Mouse (Mus musculus) midbrain, embryonic 16.5 days (tissue): ENCODE data around the gene Tbc1d4. TPM values are rescaled to one million over a fixed set of nuclear protein-coding genes. Genes with fewer than 3 reads are reported as not detected.
A peak's percentile ranks its signal among the peaks of the same experiment; 100 is the strongest.

Experiments
- ATAC-seq: fragments of 200-750 bp; cut with Nextera tagmentation; 2 replicates; pipeline ENCODE4 v1.8.0; 2017; ENCODE audit warnings: moderate TSS enrichment
- H3K27ac ChIP-seq: fragments of 300-500 bp; sonication (generic); 2 replicates; pipeline ENCODE4 v1.5.1; 2014; ENCODE audit warnings: mild to moderate bottlenecking, low read length, mixed read lengths
- H3K27me3 ChIP-seq: fragments of 300-500 bp; sonication (generic); 2 replicates; pipeline ENCODE4 v1.6.1; 2014; ENCODE audit warnings: low read depth, low read length, mixed read lengths; ENCODE audit not compliant: control insufficient read depth, insufficient read depth
- H3K36me3 ChIP-seq: fragments of 300-500 bp; sonication (generic); 2 replicates; pipeline ENCODE4 v1.6.1; 2014; ENCODE audit warnings: mild to moderate bottlenecking, low read length, moderate library complexity, mixed read lengths; ENCODE audit not compliant: control insufficient read depth, insufficient read depth
- H3K4me1 ChIP-seq: fragments of 300-500 bp; sonication (generic); 2 replicates; pipeline ENCODE4 v1.6.1; 2014; ENCODE audit warnings: mild to moderate bottlenecking, low read length, mixed read lengths; ENCODE audit not compliant: control insufficient read depth, insufficient read depth
- H3K4me2 ChIP-seq: fragments of 300-500 bp; sonication (generic); 2 replicates; pipeline ENCODE4 v1.6.1; 2014; ENCODE audit warnings: mild to moderate bottlenecking, low read length, mixed read lengths
- H3K4me3 ChIP-seq: fragments of 300-500 bp; sonication (generic); 2 replicates; pipeline ENCODE4 v1.5.1; 2014; ENCODE audit warnings: low read depth, mild to moderate bottlenecking, low read length, moderate library complexity, mixed read lengths
- H3K9ac ChIP-seq: fragments of 300-500 bp; sonication (generic); 2 replicates; pipeline ENCODE4 v1.6.1; 2014; ENCODE audit warnings: low read depth, low read length, mixed read lengths
- H3K9me3 ChIP-seq: fragments of 300-500 bp; sonication (generic); replicated peaks from 2 replicates; pipeline ENCODE4 v1.6.1; 2014; ENCODE audit warnings: mild to moderate bottlenecking, low read length, mixed read lengths; ENCODE audit not compliant: control insufficient read depth, poor library complexity, severe bottlenecking
- WGBS: fragments of 180-500 bp; shearing (Covaris S2); extraction: QIAGEN DNeasy Blood & Tissue Kit; methylation state at CpG from one replicate; pipeline ENCODE4 v1.1.7; 2014; 5-methylcytosine and 5-hydroxymethylcytosine counted together
- polyA plus RNA-seq: library from polyadenylated mRNA; unstranded; fragments of >200 nt; fragmentation: Nextera tagmentation; extraction: Ambion mirVana; gene quantifications from 2 replicates; pipeline ENCODE4 v1.2.1, GENCODE M21; 2015

Gene Tbc1d4
- 8.1 and 9.4 TPM in 2 replicates for polyA plus RNA-seq

DNA sequence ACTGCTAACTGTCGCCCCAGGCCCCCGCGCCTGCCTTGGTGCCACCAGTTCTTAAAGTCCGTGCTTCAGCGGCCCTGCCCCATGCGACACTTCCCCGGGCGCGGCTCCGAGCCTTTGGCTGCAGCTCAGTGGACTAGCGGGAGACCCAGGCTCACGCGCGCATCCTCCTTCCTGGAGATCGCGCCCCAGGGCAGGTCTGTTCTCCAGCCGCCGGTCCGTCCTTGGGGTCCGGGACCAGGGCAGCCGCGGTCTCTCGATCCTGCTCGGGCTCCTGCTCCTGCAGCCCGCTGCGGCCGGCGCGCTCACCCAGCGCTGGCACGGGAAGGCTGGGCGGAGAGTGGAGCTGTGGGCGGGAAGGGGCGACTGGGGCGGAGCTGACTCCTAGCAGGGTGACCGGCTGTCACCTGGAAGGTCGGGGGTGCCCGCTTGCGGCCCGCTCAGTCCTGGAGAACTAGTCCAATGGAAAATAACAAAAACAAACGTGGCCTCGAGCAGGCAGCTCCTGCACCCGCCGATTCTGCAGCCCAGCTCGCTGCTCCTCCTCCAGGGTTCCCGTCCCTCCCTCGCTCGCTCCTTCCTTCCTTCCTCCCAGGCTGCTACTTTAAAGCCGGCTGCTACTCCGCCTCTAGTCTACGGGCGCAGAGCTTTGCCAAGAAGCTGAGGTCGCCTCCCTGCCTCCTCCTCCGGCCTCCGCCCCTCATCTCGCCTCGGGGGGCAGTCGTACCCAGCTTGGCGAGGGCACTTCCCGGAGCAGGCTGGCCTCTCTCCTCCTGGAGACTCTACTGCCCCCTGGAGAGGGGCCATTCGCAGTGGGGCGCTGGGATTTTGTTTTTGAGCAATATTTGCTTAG is at the start of gene Tbc1d4:
Gene Tbc1d4, minus strand, starts transcription at position 673 of the 850 bp plus-strand sequence.
- H3K27me3 ChIP-seq: no peaks in the 10 kb centered on the region
- peak within 1 kb of the TSS; percentile 88 for H3K4me3 ChIP-seq
- WGBS: under 1% methylated on average over 61 of the region's 62 CpGs
- peak; percentile 91 for ATAC-seq
- H3K4me1 ChIP-seq: peaks cover 7% of the 10 kb centered on the region; the same call in 1 of the 2 replicates
- no peaks in the 10 kb centered on the region for H3K36me3 ChIP-seq
- H3K9me3 ChIP-seq: no peaks in the 10 kb centered on the region
- H3K27ac ChIP-seq: peak within 1 kb of the TSS; percentile 74
- H3K9ac ChIP-seq: peak within 1 kb of the TSS; percentile 83
- peak within 1 kb of the TSS; percentile 97 for H3K4me2 ChIP-seq

DNA sequence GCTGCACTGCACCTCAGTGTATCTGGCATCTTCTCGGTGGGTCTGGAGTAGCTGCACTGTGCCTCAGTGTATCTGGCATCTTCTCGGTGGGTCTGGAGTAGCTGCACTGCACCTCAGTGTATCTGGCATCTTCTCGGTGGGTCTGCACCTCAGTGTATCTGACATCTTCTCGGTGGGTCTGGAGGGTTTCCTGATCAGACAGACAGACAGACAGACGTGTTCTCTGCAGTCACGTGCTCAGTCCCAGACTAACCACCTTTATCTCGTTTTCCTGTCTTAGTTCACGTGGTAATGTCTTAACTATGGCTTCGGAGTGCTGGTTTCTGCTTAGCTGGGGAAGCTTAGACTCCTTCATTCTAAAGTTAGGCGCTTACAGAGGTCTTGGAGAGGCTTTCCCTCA is 47.3 kb upstream of the Tbc1d4 start:
- Histone ChIP-seq H3K9me3 (no peaks in the 10 kb centered on the region), H3K27me3 (no peaks in the 10 kb centered on the region), H3K4me3 (no peak overlapping the region), H3K9ac (no peak overlapping the region), H3K36me3 (0 out of 2 replicates have a peak, but pooled peaks cover 4% of the 10 kb centered on the region), H3K4me1 (peaks cover 13% of the 10 kb centered on the region), H3K4me2 (no peak overlapping the region), H3K27ac (no peak overlapping the region)
- ATAC-seq: no peak
- WGBS: 87% methylated on average over 10 of the region's 10 CpGs

DNA sequence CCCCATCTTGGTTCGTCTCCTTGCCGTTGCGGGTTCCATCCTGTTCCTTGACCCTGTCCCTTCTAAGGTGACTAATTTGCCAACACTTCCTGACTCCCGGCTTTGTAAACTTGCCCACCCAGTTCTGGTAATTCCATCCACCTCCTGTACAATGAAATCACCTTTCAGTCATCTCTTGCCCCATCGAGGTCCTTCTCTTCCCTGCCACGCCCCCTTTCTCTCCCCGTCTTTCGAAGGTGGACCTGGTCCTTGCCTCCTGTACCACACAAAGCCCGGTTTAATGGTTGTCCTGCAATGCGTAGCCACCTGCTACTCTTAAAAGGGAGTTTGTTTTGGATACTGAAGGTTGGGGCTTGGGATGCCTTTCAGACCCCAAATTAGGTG is 45.5 kb upstream of the Tbc1d4 start:
- Histone ChIP-seq H3K4me1 (peaks cover 13% of the 10 kb centered on the region), H3K27me3 (no peaks in the 10 kb centered on the region), H3K27ac (peak overlapping the region; percentile 84), H3K36me3 (0 out of 2 replicates have a peak, but pooled peaks cover 3% of the 10 kb centered on the region), H3K4me3 (peak overlapping the region; percentile 98), H3K4me2 (peak overlapping the region; percentile 77), H3K9me3 (no peaks in the 10 kb centered on the region), H3K9ac (peak overlapping the region; percentile 94)
- WGBS: under 1% methylated on average over 10 of the region's 10 CpGs
- ATAC-seq: peak; percentile 18; the same call in 1 of the 2 replicates

DNA sequence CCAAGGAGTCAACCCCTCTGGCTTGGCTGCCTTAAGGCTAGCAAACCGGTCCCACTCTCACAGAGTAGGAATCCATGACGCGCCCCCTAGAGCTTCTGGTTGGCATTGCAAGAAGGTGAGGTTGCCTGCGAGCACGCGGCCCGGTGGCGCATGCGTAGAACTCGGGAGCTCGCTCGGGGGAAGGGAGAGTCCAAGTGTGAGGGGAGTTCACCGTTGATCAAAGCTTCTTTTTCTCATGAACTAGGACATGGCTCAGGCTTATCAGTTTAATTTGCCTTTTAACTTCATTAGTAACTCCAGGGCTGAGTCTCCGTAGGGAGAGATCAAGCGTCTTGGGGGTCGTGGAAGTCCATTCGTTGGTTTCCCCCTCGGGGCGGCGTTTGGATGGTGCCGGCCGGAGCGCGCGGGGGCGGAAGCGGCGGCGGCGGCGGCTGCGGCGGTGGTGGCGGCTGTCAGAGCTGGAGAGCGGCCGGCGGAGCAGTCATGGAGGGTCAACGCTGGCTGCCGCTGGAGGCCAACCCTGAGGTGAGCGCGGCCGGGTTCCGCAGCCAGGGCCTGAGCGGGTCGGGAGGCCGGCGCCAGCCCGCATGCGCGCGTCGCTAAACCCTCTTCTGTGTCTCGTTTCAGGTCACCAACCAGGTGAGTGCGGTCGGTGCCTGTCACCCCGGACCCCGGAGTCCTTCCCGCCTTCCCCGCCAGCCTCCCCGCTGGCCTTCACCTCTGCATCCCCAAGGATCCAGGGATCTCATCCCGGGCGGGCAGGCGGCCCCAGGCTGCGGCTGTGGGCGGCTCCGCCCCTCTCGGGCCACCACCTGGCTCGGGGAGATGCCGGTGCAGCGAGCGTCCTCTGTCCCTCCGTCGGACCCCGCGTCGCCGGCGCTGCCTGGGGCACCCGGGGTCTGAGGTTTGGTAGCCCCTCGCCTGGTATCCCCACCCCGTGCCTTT is 44.9 kb upstream of the Tbc1d4 start, which contains the start of gene Uchl3:
Gene Uchl3, plus strand, starts transcription at position 387 of the 945 bp plus-strand sequence.
- under 1% methylated on average over 79 of the region's 81 CpGs for WGBS
- H3K9ac ChIP-seq: peak within 1 kb of the TSS; percentile 94
- H3K4me3 ChIP-seq: peak within 1 kb of the TSS; percentile 98
- no peaks in the 10 kb centered on the region for H3K9me3 ChIP-seq
- H3K4me1 ChIP-seq: peaks cover 13% of the 10 kb centered on the region
- peak; percentile 91 for ATAC-seq
- peak within 1 kb of the TSS; percentile 84 for H3K27ac ChIP-seq
- peak within 1 kb of the TSS; percentile 77 for H3K4me2 ChIP-seq
- no peaks in the 10 kb centered on the region for H3K36me3 ChIP-seq
- no peaks in the 10 kb centered on the region for H3K27me3 ChIP-seq

DNA sequence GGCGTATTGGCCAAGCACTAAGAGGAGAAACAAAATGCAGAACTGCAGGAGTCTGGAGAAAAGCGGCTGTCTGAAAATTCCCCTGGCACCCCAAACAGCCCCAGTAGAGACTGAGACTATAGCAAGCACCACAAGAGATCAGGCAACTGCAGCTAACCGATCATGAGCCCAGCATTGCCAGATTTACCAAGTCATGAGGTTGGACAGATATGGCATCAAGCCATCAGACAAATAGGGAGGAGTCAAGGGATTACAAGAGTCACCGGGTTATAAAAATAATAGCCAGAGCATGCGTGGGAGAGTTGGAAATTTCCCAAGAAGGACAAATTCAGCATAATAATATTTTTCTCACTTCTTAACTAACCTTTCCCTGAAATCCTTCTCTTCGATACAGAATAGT is 43.6 kb upstream of the Tbc1d4 start:
- Histone ChIP-seq H3K9me3 (no peaks in the 10 kb centered on the region), H3K27me3 (no peaks in the 10 kb centered on the region)
- 93% methylated on average over 6 of the region's 6 CpGs for WGBS

DNA sequence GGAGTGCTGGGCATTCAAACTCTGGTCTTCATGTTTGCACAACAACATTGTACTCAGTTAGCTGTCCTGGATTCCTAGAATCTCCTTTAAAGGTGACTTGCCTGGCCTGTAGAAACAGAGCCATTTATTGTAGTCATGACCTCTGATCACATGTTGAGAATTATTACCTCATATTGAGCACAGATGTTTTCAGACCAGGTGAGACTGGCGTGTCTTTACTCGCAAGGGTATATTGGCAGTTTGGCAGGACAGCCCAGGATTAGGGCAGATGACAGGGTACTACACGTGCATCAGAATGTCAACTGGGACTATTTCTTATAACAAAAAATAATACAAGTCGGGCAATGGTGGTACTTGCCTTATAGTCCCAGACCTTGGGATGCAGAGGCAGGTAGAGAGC is 41.6 kb upstream of the Tbc1d4 start:
- Histone ChIP-seq H3K4me3 (no peak overlapping the region), H3K9me3 (no peaks in the 10 kb centered on the region), H3K9ac (no peak overlapping the region), H3K27me3 (no peaks in the 10 kb centered on the region), H3K36me3 (no peaks in the 10 kb centered on the region), H3K4me1 (peaks cover 6% of the 10 kb centered on the region), H3K4me2 (no peak overlapping the region), H3K27ac (no peak overlapping the region)
- ATAC-seq: no peak
- WGBS: 86% methylated on average over 4 of the region's 4 CpGs

More for the DNA sequence above, 43.6 kb upstream of the Tbc1d4 start:
- Histone ChIP-seq H3K36me3 (no peaks in the 10 kb centered on the region), H3K9ac (no peak overlapping the region), H3K4me2 (no peak overlapping the region), H3K4me1 (peaks cover 13% of the 10 kb centered on the region), H3K27ac (no peak overlapping the region), H3K4me3 (no peak overlapping the region)
- no peak for ATAC-seq

DNA sequence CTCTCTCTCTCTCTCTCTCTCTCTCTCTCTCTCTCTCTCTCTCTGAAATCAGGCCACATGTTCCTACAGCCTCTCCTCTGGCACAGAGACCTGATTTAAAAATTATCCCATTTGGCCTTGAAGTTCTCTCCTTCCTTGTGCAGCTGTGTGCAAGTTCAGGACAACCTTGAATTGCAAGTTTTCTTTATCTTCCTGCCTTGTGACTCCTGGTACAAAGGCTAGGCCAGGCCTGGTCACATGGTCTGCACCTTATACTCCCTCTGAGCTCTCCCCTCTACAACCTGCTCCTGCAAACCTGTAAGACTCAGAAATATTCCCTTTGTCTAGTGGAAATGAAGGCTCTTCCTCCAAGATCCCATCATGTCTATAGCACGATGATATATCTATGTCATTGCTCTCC is 36.0 kb upstream of the Tbc1d4 start:
- no peak overlapping the region for H3K27ac ChIP-seq
- no peak overlapping the region for H3K9ac ChIP-seq
- no peaks in the 10 kb centered on the region for H3K36me3 ChIP-seq
- H3K4me2 ChIP-seq: no peak overlapping the region
- no peaks in the 10 kb centered on the region for H3K4me1 ChIP-seq
- ATAC-seq: no peak
- H3K9me3 ChIP-seq: no peaks in the 10 kb centered on the region
- no peak overlapping the region for H3K4me3 ChIP-seq
- H3K27me3 ChIP-seq: no peaks in the 10 kb centered on the region; the same call in 1 of the 2 replicates
- 83% methylated on average over 1 of the region's 1 CpGs for WGBS

DNA sequence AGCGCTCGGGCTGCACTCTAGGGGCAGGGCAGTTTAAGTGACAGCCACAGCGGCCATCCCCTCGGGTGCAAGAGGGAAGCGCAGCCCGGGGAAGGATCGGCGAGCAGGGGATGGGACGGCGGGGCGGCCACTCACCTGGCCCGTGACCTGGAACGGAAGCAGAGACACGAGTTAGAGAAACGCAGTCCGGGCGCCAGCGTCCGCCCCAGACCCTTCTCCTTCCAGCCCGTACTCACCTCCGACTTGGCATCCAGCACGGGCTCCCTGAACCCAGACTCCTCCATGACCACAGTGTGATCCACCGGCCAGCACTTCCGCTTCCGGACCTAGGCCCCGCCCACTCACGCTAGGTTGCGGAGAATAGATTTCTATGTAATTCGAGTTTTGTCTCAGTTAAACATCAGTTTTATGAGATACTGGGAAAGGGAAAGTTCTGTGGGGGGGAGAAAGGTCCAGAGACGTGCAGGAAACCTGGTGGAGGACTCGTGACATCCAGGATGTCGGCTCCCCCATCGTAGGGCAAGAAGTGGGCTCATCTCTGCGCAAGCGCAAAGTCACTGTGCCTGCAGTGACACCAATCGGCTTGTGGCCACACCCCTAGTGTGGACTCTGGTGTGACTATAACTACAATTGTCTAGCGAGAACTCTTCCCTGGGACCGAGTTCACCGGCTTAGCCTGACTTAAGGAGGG is 31.3 kb upstream of the Tbc1d4 start, which contains the start of gene Commd6:
Gene Commd6, minus strand, starts transcription at position 534 of the 691 bp plus-strand sequence.
- Histone ChIP-seq H3K4me1 (peaks cover 6% of the 10 kb centered on the region), H3K9ac (peak within 1 kb of the TSS; percentile 92), H3K9me3 (no peaks in the 10 kb centered on the region), H3K36me3 (no peaks in the 10 kb centered on the region; the same call in 1 of the 2 replicates), H3K27ac (peak within 1 kb of the TSS; percentile 92), H3K4me2 (peak within 1 kb of the TSS; percentile 82), H3K4me3 (peak within 1 kb of the TSS; percentile 92), H3K27me3 (no peaks in the 10 kb centered on the region; the same call in 1 of the 2 replicates)
- peak; percentile 99 for ATAC-seq
- under 1% methylated on average over 39 of the region's 39 CpGs for WGBS
